Mouse (Mus musculus) olfactory bulb, adult 2 months (tissue): Measurements from ENCODE around the gene Mmrn1.

Experiments used
- CTCF ChIP-seq: fragments of 200-500 bp; IDR thresholded peaks from 2 replicates; pipeline ENCODE4 v1.5.1; 2012; ENCODE audit warnings: low read depth, mild to moderate bottlenecking, low read length, moderate library complexity; ENCODE audit not compliant: insufficient read depth
- POLR2A ChIP-seq: fragments of 200-500 bp; IDR thresholded peaks from 2 replicates; pipeline ENCODE4 v1.6.1; 2012; ENCODE audit warnings: mild to moderate bottlenecking, low read depth, low read length, moderate library complexity; ENCODE audit not compliant: insufficient read depth

DNA sequence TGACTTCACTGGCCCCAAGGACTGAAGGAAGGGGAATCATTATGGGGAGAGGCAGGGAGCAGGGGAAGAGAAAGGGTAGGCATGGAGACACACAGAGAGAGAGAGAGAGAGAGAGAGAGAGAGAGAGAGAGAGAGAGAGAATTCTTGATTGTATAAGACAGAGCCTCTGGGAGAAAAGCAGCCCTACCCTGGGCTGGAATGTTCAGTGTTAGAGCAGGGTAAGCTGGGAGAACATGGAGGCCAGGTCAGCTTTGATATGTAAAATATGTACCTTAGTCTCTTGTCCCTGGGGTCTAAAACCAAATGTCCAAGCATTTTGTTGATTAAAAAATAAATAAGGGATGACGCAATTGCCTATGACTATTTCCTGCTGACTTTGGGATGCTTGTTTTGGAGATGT is 67.6 kb downstream of the Mmrn1 start:
- TF ChIP-seq POLR2A: no peak
- TF ChIP-seq CTCF: no peak
